Mouse (Mus musculus) cortical plate, adult 2 months (tissue): ENCODE measurements around the gene Nfu1.

Experiments used
- CTCF ChIP-seq: fragments of 200-500 bp; IDR thresholded peaks from 2 replicates; pipeline ENCODE4 v1.5.1; 2011; ENCODE audit warnings: mild to moderate bottlenecking, control low read depth, low read length; ENCODE audit not compliant: insufficient read depth; ENCODE audit errors: extremely low read depth
- POLR2A ChIP-seq: fragments of 200-500 bp; IDR thresholded peaks from 2 replicates; pipeline ENCODE4 v1.6.1; 2011; ENCODE audit warnings: mild to moderate bottlenecking, low read length, control low read depth; ENCODE audit not compliant: insufficient read depth; ENCODE audit errors: extremely low read depth

DNA sequence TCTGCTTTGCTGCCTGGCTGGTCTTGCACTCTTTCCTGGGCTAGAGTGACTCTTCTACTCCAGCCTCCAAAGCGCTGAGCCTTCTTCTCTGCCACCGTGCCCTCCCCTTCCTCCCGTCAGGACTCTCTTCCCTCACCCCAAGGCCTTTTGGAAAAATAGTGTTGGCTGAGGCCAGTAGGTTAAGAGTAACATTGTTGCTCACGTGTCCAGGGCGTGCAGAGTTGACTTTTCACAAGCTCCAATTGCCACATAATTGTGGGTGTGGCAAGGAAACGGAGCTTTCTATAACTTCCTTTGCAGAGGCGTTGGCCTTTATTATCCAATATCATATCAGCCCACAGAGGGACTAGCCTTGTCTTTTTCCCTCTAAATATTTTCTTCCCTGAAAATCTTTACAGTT is 17.9 kb downstream of the Nfu1 start:
- no peak for TF ChIP-seq CTCF
- TF ChIP-seq POLR2A = no peak
